Mouse (Mus musculus) left cerebral cortex, adult 9 months (tissue): ENCODE measurements around the gene Plekhm3.

Source experiments
- DNase-seq, 2 experiments: peaks; one replicate each; pipeline ENCODE4 v3.0.0; 2022; ENCODE audit warnings: low spot score in 2 of 2

Gene Plekhm3

DNA sequence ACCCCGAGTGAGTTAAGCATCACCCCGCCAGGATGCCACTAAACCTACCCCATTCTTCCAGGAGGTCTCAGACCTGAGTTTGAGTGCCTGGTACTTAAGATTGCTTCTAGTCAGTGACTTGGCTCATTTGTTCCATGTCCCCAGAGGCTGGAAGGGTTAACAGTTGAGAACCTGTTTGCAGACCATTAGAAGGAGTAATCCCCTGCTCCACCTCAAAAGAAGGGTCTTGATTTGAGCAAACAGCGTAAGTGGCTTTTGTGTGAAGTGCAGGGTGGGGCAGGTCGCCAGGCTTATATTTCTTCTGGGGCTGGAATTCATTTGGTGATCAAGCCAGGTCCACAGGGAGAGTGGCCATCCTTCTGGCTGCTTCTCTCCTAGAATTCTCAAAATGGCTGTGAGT lies 183.3 kb downstream of the Plekhm3 start:
- no peak for DNase-seq

GRCm38 (mm10) chr1:64770169-64770568 lies 186.5 kb downstream of the Plekhm3 start:
- DNase-seq: no peak

GRCm38 (mm10) chr1:64761646-64762045 lies 195.0 kb downstream of the Plekhm3 start:
- DNase-seq: no peak

GRCm38 (mm10) chr1:64757766-64758165 lies 198.9 kb downstream of the Plekhm3 start:
- DNase-seq: no peak

DNA sequence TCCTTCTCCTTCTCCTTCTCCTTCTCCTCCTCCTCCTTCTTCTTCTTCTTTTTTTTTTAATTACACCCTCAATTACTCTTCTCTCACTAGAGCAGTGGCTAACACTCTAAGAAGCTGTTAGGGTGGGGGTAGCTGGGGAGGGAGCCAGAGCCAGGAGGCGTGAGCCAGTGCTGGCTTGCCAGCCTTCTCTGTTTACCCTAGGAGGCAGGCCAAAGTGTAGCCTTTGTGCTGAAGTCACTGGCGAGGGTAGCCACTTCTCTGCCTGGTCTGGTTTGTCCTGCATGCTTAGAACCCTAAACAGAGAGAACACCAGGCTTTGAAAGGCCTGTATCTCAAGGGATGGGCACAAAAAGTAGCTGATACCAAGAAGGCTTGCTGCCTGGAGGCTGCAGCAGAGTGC lies 199.4 kb downstream of the Plekhm3 start:
- no peak for DNase-seq

DNA sequence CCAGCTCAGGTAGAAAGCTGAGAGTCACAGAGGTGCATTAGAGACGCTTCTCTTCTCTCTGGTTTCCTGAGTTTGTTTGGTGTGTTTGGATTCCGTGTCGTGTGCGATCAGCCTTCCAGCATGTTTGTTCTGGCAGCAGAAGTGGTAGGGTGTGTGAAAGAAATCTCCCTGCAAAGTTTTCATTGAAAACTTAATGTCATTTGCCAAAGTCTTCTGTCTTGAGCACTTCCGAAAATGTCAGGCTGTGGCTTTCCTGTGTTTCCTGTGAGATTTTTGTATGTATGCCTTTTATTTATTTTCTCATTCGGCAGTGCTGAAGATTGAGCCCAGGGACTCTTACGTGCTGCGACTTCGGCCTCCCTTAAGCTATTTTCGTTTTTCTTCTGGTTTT lies 200.0 kb downstream of the Plekhm3 start:
- DNase-seq: no peak

- no peak for DNase-seq
Observed at GRCm38 (mm10) chr1:64755971-64756639, 200.5 kb downstream of the Plekhm3 start.

DNA sequence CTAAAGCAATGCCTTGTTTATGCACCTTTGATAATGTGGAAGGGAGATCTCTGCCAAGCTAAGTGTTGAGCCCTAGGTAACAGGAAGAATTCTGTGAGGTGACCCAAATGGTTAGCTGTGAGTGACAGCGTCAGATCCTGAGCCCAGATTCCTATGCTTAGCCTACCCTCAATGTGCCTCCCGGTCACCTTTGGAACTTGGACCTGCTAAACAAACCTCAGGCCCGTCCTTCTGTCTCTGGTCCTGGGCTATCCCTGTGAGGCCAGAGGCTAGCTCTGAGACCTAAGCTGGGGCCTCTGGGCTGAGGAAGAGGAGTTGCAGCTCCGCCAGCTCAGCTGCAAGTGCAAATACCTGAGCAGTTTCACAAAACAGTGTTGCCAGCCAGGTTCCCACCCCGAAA lies 202.0 kb downstream of the Plekhm3 start:
- DNase-seq: no peak

DNA sequence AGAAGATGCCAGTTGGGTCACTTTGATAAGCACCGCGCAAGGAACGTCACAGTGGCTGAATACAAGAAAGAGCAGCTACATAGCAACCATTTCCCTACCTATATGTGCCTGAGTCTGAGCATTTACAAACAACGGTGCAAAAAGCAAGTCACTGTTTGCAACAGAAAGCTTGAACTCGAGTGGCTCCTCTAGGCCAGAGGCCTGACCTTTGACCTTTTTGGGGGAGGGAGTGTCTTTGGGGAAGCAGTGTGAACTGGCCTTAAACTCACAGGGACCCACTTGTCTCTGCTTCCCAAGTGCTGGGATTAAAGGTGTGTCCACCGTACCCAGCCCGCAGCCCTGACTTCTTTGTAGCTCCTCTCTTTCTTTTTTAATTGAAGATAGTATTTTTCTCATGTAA lies 203.0 kb downstream of the Plekhm3 start:
- no peak for DNase-seq

GRCm38 (mm10) chr1:64753109-64753508 lies 203.5 kb downstream of the Plekhm3 start:
- no peak for DNase-seq

GRCm38 (mm10) chr1:64744616-64745015 lies 212.0 kb downstream of the Plekhm3 start:
- DNase-seq: no peak

DNA sequence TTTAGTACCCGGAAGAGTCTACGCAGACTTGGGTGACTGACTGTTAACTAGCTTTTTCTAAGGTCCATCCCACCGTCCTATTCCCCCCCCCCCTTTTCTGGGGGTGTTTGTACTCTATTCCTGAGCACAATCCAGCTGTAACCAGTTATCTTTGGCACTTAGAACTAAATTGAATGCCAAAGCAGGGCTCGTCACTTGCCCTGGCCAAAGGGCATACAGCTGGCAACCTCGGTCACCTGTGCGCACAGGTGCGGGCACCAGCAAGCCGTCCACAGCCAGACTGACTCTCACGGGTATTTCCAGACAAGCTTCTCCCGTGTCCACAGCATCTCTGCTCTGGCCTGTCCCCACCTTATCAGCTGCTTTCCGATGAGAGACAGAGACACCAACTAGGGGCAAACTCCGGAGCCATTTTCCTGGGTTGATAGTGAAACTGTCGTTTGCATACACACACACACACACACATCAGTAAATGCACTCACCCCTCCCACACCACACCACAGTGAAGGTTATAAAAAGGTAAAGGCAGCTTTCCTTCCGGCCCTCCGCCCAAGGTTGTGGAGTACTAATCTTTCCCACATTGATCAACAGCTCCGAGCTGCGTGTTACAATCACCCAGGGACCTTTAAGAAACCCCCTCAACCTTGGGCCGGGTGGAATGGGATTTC lies 213.7 kb downstream of the Plekhm3 start:
- no peak for DNase-seq

DNA sequence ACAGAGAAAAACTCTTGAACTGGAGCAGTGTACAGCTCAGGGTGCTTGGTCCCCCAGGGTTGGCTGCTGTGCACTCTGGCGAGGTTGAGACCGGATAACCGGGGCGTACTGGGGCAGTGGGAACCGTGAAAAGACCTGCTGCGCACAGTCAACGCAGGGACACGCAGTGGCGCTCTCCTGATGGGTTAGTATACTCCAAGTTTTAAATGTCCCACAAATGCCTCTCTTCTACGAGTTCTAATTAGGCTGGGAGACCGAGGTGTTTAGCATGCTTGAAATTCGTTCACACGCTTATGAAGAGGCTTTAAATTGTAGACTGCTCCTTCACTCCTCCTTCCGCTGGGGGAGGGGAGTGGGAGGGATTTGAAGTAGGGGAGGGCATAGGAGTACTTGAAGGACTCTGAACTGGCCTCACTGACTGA lies 218.0 kb downstream of the Plekhm3 start:
- no peak for DNase-seq

GRCm38 (mm10) chr1:64738180-64738555 lies 218.5 kb downstream of the Plekhm3 start:
- DNase-seq: no peak

GRCm38 (mm10) chr1:64737502-64738179 lies 219.0 kb downstream of the Plekhm3 start, which contains the start of gene Fzd5:
Fzd5 (minus strand) TSS chr1:64737751.
- DNase-seq: peak in 1 of 2 experiments; percentile 65

DNA sequence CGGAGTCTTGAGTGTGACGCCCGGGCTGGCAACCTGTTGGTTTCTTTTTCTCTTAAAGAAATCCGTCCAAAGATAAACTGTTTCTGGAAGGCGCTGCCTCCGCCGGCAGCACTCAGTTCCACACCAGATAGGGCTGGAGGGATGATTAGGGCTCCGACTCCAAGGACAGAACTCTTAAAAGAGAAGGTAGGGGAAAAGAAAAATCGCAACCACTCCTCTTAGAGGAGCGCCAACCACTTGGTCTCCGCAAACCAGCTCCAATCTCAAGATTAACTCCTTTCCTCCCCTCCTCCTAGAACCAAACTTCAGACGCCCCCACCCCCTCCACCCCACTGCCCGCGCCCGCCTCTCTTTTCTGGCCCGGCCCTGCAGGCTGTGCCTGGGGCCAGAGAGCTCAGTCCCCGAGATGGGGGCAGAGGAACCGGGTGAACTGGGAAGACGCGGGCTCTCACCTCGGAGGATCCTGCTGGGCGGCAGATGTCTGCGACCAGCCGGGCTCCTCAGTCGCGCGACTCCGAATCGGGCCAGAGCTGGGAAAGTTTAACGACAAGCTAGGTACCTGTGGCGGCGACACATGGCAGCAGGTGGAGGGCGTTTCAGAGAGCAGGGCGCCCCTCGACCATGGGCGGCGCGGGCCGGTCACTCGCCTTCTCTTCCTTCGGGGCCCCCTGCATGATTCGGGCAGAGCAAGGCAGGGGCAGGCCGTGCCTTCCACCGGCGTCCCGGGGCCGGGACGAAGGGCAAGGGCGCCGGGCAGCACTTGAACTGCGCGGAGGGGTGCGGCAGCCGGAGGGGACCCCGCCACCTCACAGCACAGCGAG lies 219.7 kb downstream of the Plekhm3 start:
- DNase-seq: no peak
